Mouse (Mus musculus) myocyte (in vitro differentiated cells): ENCODE results near the gene Vangl1. TPM values are rescaled to one million over a fixed set of nuclear protein-coding genes. Genes with fewer than 3 reads are reported as not detected.

ENCODE experiments used
- H3K27me3 ChIP-seq: one replicate; pipeline ENCODE4 v1.6.1; 2011; ENCODE audit not compliant: control insufficient read depth, insufficient read depth, insufficient read length
- H3K36me3 ChIP-seq: one replicate; pipeline ENCODE4 v1.6.1; 2011; ENCODE audit not compliant: control insufficient read depth, insufficient read depth
- H3K4me2 ChIP-seq: one replicate; pipeline ENCODE4 v1.6.1; 2011; ENCODE audit warnings: low read depth, control low read depth
- H3K4me3 ChIP-seq: one replicate; pipeline ENCODE4 v1.5.1; 2011; ENCODE audit warnings: mild to moderate bottlenecking, control low read depth, moderate library complexity
- H3K79me2 ChIP-seq: one replicate; pipeline ENCODE4 v1.6.1; 2011; ENCODE audit not compliant: control insufficient read depth, insufficient read depth
- H3ac ChIP-seq: one replicate; pipeline ENCODE4 v1.6.1; 2011; ENCODE audit not compliant: control insufficient read depth, insufficient read length
- CEBPB ChIP-seq: IDR thresholded peaks from 2 replicates; pipeline ENCODE4 v1.6.1; 2011; ENCODE audit warnings: mild to moderate bottlenecking, moderate library complexity; ENCODE audit not compliant: poor library complexity, insufficient read depth, severe bottlenecking
- E2F4 ChIP-seq: IDR thresholded peaks from one replicate; pipeline ENCODE4 v1.6.1; 2011; ENCODE audit warnings: mild to moderate bottlenecking, control low read depth, moderate library complexity; ENCODE audit not compliant: insufficient read depth
- MAX ChIP-seq: IDR thresholded peaks from one replicate; pipeline ENCODE4 v1.6.1; 2011; ENCODE audit warnings: low read depth, mild to moderate bottlenecking, control low read depth
- MYOD1 ChIP-seq, 3 experiments: IDR thresholded peaks; one replicate each; pipeline ENCODE4 v1.6.1; 2011; ENCODE audit warnings: control low read depth in 2 of 3, low read depth in 2 of 3, mild to moderate bottlenecking in 2 of 3, moderate library complexity in 1 of 3; ENCODE audit not compliant: insufficient read length in 2 of 3, control insufficient read depth in 1 of 3
- MYOG ChIP-seq, 3 experiments: IDR thresholded peaks; one replicate each; pipeline ENCODE4 v1.6.1; 2011; ENCODE audit warnings: control low read depth in 2 of 3, low read depth in 2 of 3, mild to moderate bottlenecking in 2 of 3; ENCODE audit not compliant: insufficient read length in 2 of 3, control insufficient read depth in 1 of 3, insufficient read depth in 1 of 3
- POLR2A ChIP-seq: IDR thresholded peaks from one replicate; pipeline ENCODE4 v1.6.1; 2011; ENCODE audit warnings: low read depth, mild to moderate bottlenecking, control low read depth, moderate library complexity; ENCODE audit not compliant: insufficient read length
- POLR2AphosphoS2 ChIP-seq: IDR thresholded peaks from one replicate; pipeline ENCODE4 v1.6.1; 2011; ENCODE audit warnings: low read depth, control low read depth; ENCODE audit not compliant: insufficient read length
- REST ChIP-seq: IDR thresholded peaks from one replicate; pipeline ENCODE4 v1.6.1; 2011; ENCODE audit warnings: mild to moderate bottlenecking, control low read depth, moderate library complexity; ENCODE audit not compliant: insufficient read depth, insufficient read length
- SRF ChIP-seq: IDR thresholded peaks from one replicate; pipeline ENCODE4 v1.6.1; 2011; ENCODE audit warnings: low read depth; ENCODE audit not compliant: control insufficient read depth, insufficient read length
- TCF12 ChIP-seq: IDR thresholded peaks from one replicate; pipeline ENCODE4 v1.6.1; 2011; ENCODE audit warnings: mild to moderate bottlenecking, control low read depth; ENCODE audit not compliant: poor library complexity, insufficient read depth, severe bottlenecking
- TCF3 ChIP-seq: IDR thresholded peaks from one replicate; pipeline ENCODE4 v1.6.1; 2011; ENCODE audit warnings: low read depth, control low read depth; ENCODE audit not compliant: insufficient read length
- USF1 ChIP-seq: IDR thresholded peaks from one replicate; pipeline ENCODE4 v1.6.1; 2011; ENCODE audit warnings: low read depth, mild to moderate bottlenecking, control low read depth, moderate library complexity
- polyA plus RNA-seq: library from polyadenylated mRNA; unstranded; fragments of >200 nt; fragmentation: generic; extraction: Trizol; gene quantifications from one replicate; pipeline ENCODE4 v1.2.1, GENCODE M21; 2012; ENCODE audit warnings: missing spikeins

Gene Vangl1
- polyA plus RNA-seq, 1 experiment, result 21.2 TPM

- no peak for TF ChIP-seq MYOG (IDR thresholded peaks at IDR 0.05; ENCODE audit: control insufficient read depth in 1 of 3, insufficient read depth in 1 of 3, insufficient read length in 2 of 3, low read depth in 2 of 3)
- TF ChIP-seq USF1, result no peak
- no peak for TF ChIP-seq E2F4
- TF ChIP-seq POLR2AphosphoS2, result no peak
- TF ChIP-seq MAX, result no peak
- no peak for TF ChIP-seq TCF12
- TF ChIP-seq TCF3, result no peak
- TF ChIP-seq CEBPB, result no peak
- TF ChIP-seq REST, result no peak
- TF ChIP-seq MYOD1 (IDR thresholded peaks at IDR 0.05; ENCODE audit: control insufficient read depth in 1 of 3, insufficient read length in 2 of 3, low read depth in 2 of 3), result no peak
- no peak for TF ChIP-seq SRF
- no peak for TF ChIP-seq POLR2A
These were observed 10.0 kb downstream of the Vangl1 start for GRCm38 (mm10) chr3:102194291-102195051.

GRCm38 (mm10) chr3:102193488-102194290 lies 10.8 kb downstream of the Vangl1 start:
- no peaks in the 10 kb centered on the region for H3K27me3 ChIP-seq
- TF ChIP-seq CEBPB (no peak), MYOD1 (IDR thresholded peaks at IDR 0.05; ENCODE audit: control insufficient read depth in 1 of 3, insufficient read length in 2 of 3, low read depth in 2 of 3) (no peak), POLR2A (no peak), MAX (no peak), USF1 (no peak), POLR2AphosphoS2 (no peak)
- peaks cover 10% of the 10 kb centered on the region for H3K36me3 ChIP-seq
- no peak overlapping the region for H3ac ChIP-seq
- peaks cover 18% of the 10 kb centered on the region for H3K79me2 ChIP-seq
- no peak overlapping the region for H3K4me3 ChIP-seq
- no peak overlapping the region for H3K4me2 ChIP-seq

More at GRCm38 (mm10) chr3:102194291-102195051, 10.0 kb downstream of the Vangl1 start:
- Histone ChIP-seq H3K36me3 (peaks cover 10% of the 10 kb centered on the region), H3K4me2 (no peak overlapping the region), H3K79me2 (peaks cover 23% of the 10 kb centered on the region), H3ac (no peak overlapping the region), H3K27me3 (no peaks in the 10 kb centered on the region), H3K4me3 (no peak overlapping the region)

DNA sequence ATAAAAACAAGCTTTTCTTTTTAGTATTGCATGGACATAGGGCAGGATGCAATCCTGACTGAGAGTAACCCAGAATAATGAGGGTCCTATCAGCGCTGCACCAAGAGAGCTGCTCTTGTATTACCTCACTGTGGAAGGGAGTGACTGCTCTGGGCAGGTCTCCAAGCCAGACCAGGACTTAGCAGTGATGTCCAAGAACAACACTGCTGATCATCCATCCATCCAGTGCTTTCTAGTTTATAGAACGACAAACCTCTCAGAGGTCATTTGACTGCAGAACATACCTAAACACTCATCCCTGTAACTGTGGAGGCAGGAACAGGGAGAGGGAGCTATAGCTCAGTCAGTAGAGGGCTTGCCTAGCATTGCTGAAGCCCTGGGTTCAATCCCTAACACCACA lies 11.9 kb downstream of the Vangl1 start:
- Histone ChIP-seq H3K4me3 (no peak overlapping the region), H3K36me3 (peaks cover 10% of the 10 kb centered on the region), H3K4me2 (no peak overlapping the region), H3ac (no peak overlapping the region), H3K27me3 (no peaks in the 10 kb centered on the region), H3K79me2 (peaks cover 17% of the 10 kb centered on the region)
- TF ChIP-seq POLR2AphosphoS2 (no peak), CEBPB (no peak), POLR2A (no peak), E2F4 (no peak), TCF12 (no peak), USF1 (no peak), REST (no peak), MYOD1 (IDR thresholded peaks at IDR 0.05; ENCODE audit: control insufficient read depth in 1 of 3, insufficient read length in 2 of 3, low read depth in 2 of 3) (no peak), MAX (no peak), MYOG (IDR thresholded peaks at IDR 0.05; ENCODE audit: control insufficient read depth in 1 of 3, insufficient read depth in 1 of 3, insufficient read length in 2 of 3, low read depth in 2 of 3) (no peak), TCF3 (no peak), SRF (no peak)

GRCm38 (mm10) chr3:102191575-102191974 lies 12.9 kb downstream of the Vangl1 start:
- TF ChIP-seq SRF (no peak), MYOD1 (IDR thresholded peaks at IDR 0.05; ENCODE audit: control insufficient read depth in 1 of 3, insufficient read length in 2 of 3, low read depth in 2 of 3) (no peak), TCF3 (no peak), USF1 (no peak)
- Histone ChIP-seq H3K4me3 (no peak overlapping the region), H3K79me2 (peaks cover 11% of the 10 kb centered on the region), H3K36me3 (peaks cover 10% of the 10 kb centered on the region), H3ac (no peak overlapping the region), H3K27me3 (no peaks in the 10 kb centered on the region), H3K4me2 (no peak overlapping the region)
